Mouse (Mus musculus) left cerebral cortex, adult 2 months (tissue): ENCODE results near the gene Tmco3. TPM values are rescaled to one million over a fixed set of nuclear protein-coding genes. Genes with fewer than 3 reads are reported as not detected.

Source experiments
- DNase-seq, 2 experiments: peaks; one replicate each; pipeline ENCODE4 v3.0.0; 2021 to 2022; ENCODE audit warnings: low spot score in 2 of 2, mixed read lengths in 1 of 2; ENCODE audit errors: extremely low spot score in 1 of 2
- H3K27ac ChIP-seq: fragments of 200-600 bp; 2 replicates; pipeline ENCODE4 v1.8.1; 2022
- H3K4me3 ChIP-seq: fragments of 200-600 bp; 2 replicates; pipeline ENCODE4 v1.8.1; 2022
- CTCF ChIP-seq: fragments of 200-600 bp; IDR thresholded peaks from 2 replicates; pipeline ENCODE4 v1.8.1; 2022; ENCODE audit warnings: antibody characterized with exemption, mild to moderate bottlenecking, moderate library complexity
- intact Hi-C: fragments of 180-260 bp; cut with DNase I; formaldehyde crosslinking; loops from one replicate; pipeline ENCODE4 v1.15.1; 2025
- total RNA-seq, 2 experiments: library from RNA; stranded (reverse); gene quantifications; 2 replicates each; pipeline ENCODE4 v1.2.3; 2021

The Tmco3 gene
- total RNA-seq, 2 experiments from 2014 or later = 47.3 to 51.9 TPM

DNA sequence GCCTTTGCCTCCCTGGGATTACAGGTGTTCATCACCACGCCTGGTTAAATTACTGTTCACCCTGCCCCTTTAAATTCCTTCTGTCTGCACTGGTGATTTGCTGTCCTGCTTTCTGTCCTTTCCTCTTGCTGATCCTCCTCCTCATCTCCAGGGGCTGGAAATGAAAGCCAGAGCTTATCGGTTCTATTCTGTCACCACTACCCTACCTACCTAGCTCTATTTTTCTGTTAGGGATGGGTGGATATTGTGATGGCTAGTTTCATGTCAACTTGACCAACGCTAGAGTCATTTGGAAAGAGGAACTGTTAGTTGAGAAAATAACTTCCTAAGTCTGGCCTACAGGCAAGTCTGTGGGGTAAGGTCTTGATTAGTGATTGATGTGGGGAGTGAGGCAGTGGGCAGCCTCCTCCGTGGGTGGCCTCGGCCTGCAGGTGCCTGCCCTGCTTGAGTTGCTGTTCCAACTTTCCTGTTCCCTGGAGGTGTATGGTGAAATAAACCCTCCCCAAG, 11.0 kb upstream of the Tmco3 start:
- intact Hi-C loops = no loop called here
- Histone ChIP-seq H3K27ac (no peak overlapping the region), H3K4me3 (no peak overlapping the region)
- no peak for TF ChIP-seq CTCF
- DNase-seq = no peak

DNA sequence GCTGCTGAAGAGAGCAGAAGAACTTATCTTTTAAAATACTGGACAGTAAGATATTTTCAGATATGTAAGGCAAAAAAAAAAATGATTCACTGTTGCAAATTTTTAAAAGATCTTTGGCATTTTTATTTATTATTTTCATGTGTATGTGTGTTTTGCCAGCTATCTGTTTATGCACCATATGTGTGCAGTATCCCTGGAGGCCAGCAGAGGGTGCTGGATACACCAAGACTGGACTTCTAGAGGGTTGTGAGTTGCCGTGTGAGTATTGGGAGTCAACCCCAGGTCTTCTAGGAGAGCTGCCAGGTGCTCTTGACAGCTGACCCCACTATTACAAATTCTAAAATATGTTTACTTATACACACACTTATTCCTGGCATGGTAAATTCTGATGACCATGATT, 4.8 kb upstream of the Tmco3 start:
- no peak for DNase-seq
- intact Hi-C loops = no loop called here
- no peak overlapping the region for H3K4me3 ChIP-seq
- H3K27ac ChIP-seq = no peak overlapping the region
- TF ChIP-seq CTCF = peak; percentile 18

DNA sequence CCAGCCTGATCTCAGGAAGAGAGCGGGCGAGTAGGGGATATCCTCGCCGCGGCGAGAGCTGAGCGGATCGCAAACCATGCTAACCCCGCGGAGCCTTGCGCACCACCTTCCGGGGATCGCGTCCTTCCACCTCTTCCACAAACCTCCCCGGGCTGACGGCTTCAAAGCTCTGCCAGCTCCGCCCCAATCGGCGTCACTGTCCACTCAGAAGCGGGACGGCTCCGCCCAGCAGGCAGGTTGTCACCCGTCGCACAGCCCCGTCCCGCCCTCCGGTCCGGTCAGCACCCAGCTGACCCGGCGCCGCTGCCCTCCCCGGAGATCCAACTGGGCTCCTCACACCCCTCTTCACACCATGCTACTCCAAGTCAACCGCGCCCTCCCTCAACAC, 692 bp upstream of the Tmco3 start:
- intact Hi-C loops = no loop called here
- H3K27ac ChIP-seq = peak overlapping the region; percentile 98
- DNase-seq = peak; percentile 78 to 79
- no peak for TF ChIP-seq CTCF
- peak overlapping the region; percentile 87 for H3K4me3 ChIP-seq

DNA sequence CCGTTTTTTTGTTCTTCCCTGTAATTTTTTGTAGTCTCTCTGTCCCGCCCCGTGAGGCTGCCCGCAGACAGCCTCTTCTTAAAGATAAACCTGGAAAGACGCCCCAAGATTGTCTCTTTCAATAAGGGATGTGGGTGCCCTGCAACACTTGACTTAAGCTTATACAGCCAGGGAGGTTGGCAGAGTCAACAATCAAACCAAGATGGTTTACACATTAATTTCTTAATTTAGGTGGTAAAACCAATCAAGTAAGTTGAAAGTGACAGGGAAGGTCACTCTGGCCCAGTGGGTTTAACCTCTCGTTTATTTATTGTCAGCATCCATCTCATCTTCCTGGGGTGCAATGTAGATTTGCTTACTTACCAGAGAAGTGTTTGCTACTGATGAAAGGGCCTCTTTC, 656 bp downstream of the Tmco3 start:
- Histone ChIP-seq H3K4me3 (peak overlapping the region; percentile 87), H3K27ac (peak overlapping the region; percentile 98)
- no peak for DNase-seq
- intact Hi-C loops = no loop called here
- no peak for TF ChIP-seq CTCF

DNA sequence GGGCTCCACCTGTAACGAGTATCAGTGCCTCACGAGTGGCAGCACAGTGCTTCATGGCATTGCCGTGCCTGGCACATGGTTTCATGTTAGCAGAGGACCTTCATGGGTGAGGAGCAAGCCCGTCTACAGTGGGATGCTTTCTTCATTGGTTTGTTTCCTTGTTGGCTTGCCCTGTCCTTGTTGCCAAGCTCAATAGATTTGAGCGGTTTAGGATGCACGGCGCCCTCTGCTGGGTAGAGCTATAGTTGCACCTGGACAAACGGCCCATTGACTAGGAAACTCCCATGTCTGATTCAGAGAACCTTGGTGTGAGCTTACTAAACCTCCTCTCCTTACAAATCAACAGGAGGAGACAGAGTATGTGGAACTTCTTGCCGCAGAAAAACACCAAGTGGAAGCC, 4.4 kb downstream of the Tmco3 start:
- intact Hi-C loops = no loop called here
- H3K27ac ChIP-seq = no peak overlapping the region
- DNase-seq = peak; percentile 72 to 78
- no peak overlapping the region for H3K4me3 ChIP-seq
- TF ChIP-seq CTCF = peak; percentile 91

DNA sequence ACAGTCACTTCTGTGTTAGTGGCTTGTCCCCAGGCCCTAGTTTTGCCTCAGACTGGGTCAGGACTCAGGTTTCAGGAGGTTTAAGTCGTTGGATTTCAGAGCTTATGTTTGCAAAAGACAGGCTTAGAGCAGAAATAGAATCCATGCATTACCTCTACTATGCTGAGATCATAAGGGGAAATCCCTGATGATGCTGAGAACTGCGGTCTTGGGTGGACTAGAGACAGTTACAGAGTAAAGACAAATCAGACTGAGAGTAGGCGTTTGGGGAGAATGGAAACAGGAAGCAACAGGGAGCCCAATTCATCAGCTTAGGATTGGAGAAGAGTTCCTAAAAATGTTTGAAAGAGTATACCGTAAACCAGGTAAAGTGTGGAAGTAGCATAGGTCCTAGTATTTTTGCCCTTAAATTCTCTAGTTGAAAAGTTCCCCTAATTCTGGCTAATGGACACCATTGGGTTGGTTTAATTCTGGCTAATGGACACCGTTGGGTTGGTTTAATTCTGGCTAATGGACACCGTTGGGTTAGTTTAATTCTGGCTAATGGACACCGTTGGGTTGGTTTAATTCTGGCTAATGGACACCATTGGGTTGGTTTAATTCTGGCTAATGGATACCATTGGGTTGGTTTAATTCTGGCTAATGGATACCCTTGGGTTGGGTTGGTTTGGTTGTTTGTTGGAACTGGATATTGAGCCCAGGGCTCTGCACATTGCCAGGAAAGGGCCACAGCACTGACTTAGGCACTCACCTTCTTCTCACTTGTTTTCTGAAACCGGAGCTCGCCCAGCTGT, 5.9 kb downstream of the Tmco3 start:
- intact Hi-C loops = no loop called here
- no peak for TF ChIP-seq CTCF
- Histone ChIP-seq H3K27ac (no peak overlapping the region), H3K4me3 (no peak overlapping the region)
- no peak for DNase-seq

DNA sequence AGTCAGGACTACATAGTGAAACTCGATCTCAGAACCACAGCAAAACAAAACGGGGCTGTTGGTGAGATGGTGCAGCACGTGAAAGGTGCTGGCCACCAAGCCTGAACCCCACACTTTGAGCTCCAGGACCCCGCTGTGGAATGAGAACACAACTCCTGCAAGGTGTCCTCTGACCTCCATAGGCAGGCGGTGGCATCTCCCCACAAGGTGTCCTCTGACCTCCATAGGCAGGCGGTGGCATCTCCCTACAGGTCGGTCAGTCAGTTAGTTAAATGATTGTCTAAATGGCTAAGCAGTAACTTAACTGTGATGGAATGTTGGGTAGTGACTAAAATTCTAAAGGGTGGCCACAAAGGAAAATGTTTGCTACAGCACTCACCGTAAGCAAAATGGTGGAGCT, 11.6 kb downstream of the Tmco3 start:
- DNase-seq = no peak
- TF ChIP-seq CTCF = no peak
- intact Hi-C loops = no loop called here

DNA sequence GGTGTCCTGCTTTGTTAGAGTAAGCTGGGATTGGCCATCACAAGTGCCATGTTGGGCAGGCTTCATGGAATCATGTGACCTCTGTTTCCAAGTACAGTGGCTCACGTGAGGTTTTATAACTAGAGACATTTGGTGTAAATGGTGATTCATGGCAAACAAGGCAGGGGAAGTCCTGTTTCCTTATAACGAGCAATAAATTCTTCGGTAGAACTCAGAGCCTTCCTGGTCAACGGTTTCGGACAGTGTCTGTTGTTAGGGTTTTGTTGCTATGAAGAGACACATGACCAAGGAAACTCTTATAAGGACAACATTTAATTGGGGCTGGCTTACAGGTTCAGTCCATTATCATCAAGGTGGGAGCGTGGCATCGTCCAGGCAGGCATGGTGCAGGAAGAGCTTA, 13.0 kb downstream of the Tmco3 start:
- DNase-seq = no peak
- H3K27ac ChIP-seq = no peak overlapping the region
- TF ChIP-seq CTCF = no peak
- intact Hi-C loops = no loop called here
- no peak overlapping the region for H3K4me3 ChIP-seq

More for the DNA sequence above, 11.6 kb downstream of the Tmco3 start:
- Histone ChIP-seq H3K27ac (no peak overlapping the region), H3K4me3 (no peak overlapping the region)

DNA sequence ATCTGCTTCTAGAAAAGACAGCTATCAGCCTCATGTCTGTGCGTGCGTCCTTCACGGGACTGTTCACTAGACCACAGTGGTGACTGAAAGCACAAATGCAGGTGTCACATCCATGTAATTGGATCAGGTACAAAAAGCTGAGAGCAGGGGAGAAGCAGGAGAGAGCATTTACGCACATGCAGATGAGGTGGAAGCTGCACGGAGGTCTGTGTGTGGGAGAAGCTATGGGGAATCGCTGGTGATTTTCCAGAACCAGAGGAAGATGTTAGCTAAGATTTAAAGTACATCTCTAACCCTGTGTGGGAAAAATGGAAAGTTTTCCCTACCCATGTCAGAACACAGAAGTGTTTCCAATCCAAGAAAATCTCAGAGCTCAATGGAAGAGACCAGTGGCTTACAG, 17.5 kb downstream of the Tmco3 start:
- no peak overlapping the region for H3K4me3 ChIP-seq
- no peak for TF ChIP-seq CTCF
- intact Hi-C loops = no loop called here
- DNase-seq = peak in 1 of 2 experiments; percentile 36
- peak overlapping the region; percentile 47 for H3K27ac ChIP-seq

DNA sequence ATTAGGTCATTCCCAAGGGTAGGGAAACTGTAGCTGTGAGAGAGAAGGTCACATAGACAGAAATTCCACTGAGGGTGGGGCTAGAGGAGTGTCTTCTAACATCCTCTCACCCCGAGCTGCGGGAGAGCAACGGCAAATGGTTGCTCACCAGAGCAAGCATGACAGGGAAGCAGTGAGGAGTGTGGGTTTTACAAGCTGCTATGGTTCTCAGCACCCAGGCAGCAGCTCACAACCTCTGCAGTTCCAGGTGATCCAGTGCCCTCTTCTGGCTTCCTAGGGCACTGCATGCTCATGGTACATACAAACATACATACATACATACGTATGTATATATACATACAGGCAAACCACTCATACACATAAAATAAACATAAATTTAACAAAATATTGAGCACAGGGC, 17.9 kb downstream of the Tmco3 start:
- no peak for DNase-seq
- peak; percentile 14; the same call in 1 of the 2 replicates for TF ChIP-seq CTCF
- intact Hi-C loops = no loop called here
- H3K27ac ChIP-seq = peak overlapping the region; percentile 47; the same call in 1 of the 2 replicates
- no peak overlapping the region for H3K4me3 ChIP-seq

DNA sequence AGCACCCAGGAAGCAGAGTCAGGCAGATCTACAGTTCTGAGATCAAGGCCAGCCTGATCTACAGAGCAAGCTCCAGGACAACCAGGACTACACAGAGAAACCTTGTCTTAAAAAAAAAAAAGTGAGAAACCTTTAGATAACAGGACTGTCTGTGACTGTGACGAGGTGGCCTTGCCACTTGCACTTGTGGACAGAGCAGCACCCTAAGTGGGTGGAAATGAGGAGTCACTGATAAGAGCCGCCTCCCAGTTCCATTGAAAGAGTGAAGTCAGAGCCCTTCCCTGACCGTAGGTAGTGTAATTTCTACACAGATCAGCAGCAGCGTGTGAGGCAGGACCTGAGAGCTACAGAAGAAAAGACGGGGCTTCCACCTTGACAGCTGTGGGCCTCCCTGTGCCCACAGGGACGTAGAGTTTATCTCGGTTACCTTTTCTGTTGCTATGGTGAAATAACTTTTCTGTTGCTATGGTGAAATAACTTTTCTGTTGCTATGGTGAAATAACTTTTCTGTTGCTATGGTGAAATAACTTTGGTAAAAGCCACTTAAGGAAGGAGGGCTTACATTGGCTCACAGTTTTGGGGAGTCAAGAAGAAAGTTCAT, 18.4 kb downstream of the Tmco3 start:
- Histone ChIP-seq H3K4me3 (no peak overlapping the region), H3K27ac (no peak overlapping the region)
- intact Hi-C loops = no loop called here
- no peak for TF ChIP-seq CTCF
- no peak for DNase-seq

DNA sequence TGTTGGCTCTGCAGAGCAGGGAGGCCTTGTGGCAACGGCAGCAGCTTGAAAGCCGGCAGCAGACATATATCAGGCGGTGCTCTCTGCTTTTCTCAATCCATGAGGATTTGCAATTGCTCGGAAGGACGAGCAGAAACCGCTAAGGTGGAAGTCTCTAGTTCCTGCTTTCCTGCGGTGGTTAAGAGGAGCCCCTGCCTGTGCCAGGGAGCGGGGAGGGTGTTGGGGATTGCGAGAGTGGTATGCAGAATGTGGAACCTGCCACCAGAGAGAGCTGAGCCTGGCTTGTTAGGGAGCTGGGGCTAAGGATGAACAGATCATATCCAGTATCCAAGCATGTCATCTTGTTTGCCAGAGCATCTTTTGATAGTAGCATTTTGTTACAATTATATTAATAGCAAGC, 18.9 kb downstream of the Tmco3 start:
- intact Hi-C loops = no loop called here
- H3K27ac ChIP-seq = no peak overlapping the region
- no peak overlapping the region for H3K4me3 ChIP-seq
- DNase-seq = no peak
- no peak for TF ChIP-seq CTCF
